Mouse (Mus musculus) myocyte (in vitro differentiated cells): Measurements from ENCODE around the gene Mllt11. TPM values are rescaled to one million over a fixed set of nuclear protein-coding genes. Genes with fewer than 3 reads are reported as not detected.
A peak's percentile ranks its signal among the peaks of the same experiment; 100 is the strongest.

Experiments
- H3K27me3 ChIP-seq: one replicate; pipeline ENCODE4 v1.6.1; 2011; ENCODE audit not compliant: control insufficient read depth, insufficient read depth, insufficient read length
- H3K36me3 ChIP-seq: one replicate; pipeline ENCODE4 v1.6.1; 2011; ENCODE audit not compliant: control insufficient read depth, insufficient read depth
- H3K4me2 ChIP-seq: one replicate; pipeline ENCODE4 v1.6.1; 2011; ENCODE audit warnings: low read depth, control low read depth
- H3K4me3 ChIP-seq: one replicate; pipeline ENCODE4 v1.5.1; 2011; ENCODE audit warnings: mild to moderate bottlenecking, control low read depth, moderate library complexity
- H3K79me2 ChIP-seq: one replicate; pipeline ENCODE4 v1.6.1; 2011; ENCODE audit not compliant: control insufficient read depth, insufficient read depth
- H3ac ChIP-seq: one replicate; pipeline ENCODE4 v1.6.1; 2011; ENCODE audit not compliant: control insufficient read depth, insufficient read length
- CEBPB ChIP-seq: IDR thresholded peaks from 2 replicates; pipeline ENCODE4 v1.6.1; 2011; ENCODE audit warnings: mild to moderate bottlenecking, moderate library complexity; ENCODE audit not compliant: poor library complexity, insufficient read depth, severe bottlenecking
- E2F4 ChIP-seq: IDR thresholded peaks from one replicate; pipeline ENCODE4 v1.6.1; 2011; ENCODE audit warnings: mild to moderate bottlenecking, control low read depth, moderate library complexity; ENCODE audit not compliant: insufficient read depth
- MAX ChIP-seq: IDR thresholded peaks from one replicate; pipeline ENCODE4 v1.6.1; 2011; ENCODE audit warnings: low read depth, mild to moderate bottlenecking, control low read depth
- MYOD1 ChIP-seq, 3 experiments: IDR thresholded peaks; one replicate each; pipeline ENCODE4 v1.6.1; 2011; ENCODE audit warnings: control low read depth in 2 of 3, low read depth in 2 of 3, mild to moderate bottlenecking in 2 of 3, moderate library complexity in 1 of 3; ENCODE audit not compliant: insufficient read length in 2 of 3, control insufficient read depth in 1 of 3
- MYOG ChIP-seq, 3 experiments: IDR thresholded peaks; one replicate each; pipeline ENCODE4 v1.6.1; 2011; ENCODE audit warnings: control low read depth in 2 of 3, low read depth in 2 of 3, mild to moderate bottlenecking in 2 of 3; ENCODE audit not compliant: insufficient read length in 2 of 3, control insufficient read depth in 1 of 3, insufficient read depth in 1 of 3
- POLR2A ChIP-seq: IDR thresholded peaks from one replicate; pipeline ENCODE4 v1.6.1; 2011; ENCODE audit warnings: low read depth, mild to moderate bottlenecking, control low read depth, moderate library complexity; ENCODE audit not compliant: insufficient read length
- POLR2AphosphoS2 ChIP-seq: IDR thresholded peaks from one replicate; pipeline ENCODE4 v1.6.1; 2011; ENCODE audit warnings: low read depth, control low read depth; ENCODE audit not compliant: insufficient read length
- REST ChIP-seq: IDR thresholded peaks from one replicate; pipeline ENCODE4 v1.6.1; 2011; ENCODE audit warnings: mild to moderate bottlenecking, control low read depth, moderate library complexity; ENCODE audit not compliant: insufficient read depth, insufficient read length
- SRF ChIP-seq: IDR thresholded peaks from one replicate; pipeline ENCODE4 v1.6.1; 2011; ENCODE audit warnings: low read depth; ENCODE audit not compliant: control insufficient read depth, insufficient read length
- TCF12 ChIP-seq: IDR thresholded peaks from one replicate; pipeline ENCODE4 v1.6.1; 2011; ENCODE audit warnings: mild to moderate bottlenecking, control low read depth; ENCODE audit not compliant: poor library complexity, insufficient read depth, severe bottlenecking
- TCF3 ChIP-seq: IDR thresholded peaks from one replicate; pipeline ENCODE4 v1.6.1; 2011; ENCODE audit warnings: low read depth, control low read depth; ENCODE audit not compliant: insufficient read length
- USF1 ChIP-seq: IDR thresholded peaks from one replicate; pipeline ENCODE4 v1.6.1; 2011; ENCODE audit warnings: low read depth, mild to moderate bottlenecking, control low read depth, moderate library complexity
- polyA plus RNA-seq: library from polyadenylated mRNA; unstranded; fragments of >200 nt; fragmentation: generic; extraction: Trizol; gene quantifications from one replicate; pipeline ENCODE4 v1.2.1, GENCODE M21; 2012; ENCODE audit warnings: missing spikeins

Mllt11 gene
- polyA plus RNA-seq, 1 experiment = 51.9 TPM

DNA sequence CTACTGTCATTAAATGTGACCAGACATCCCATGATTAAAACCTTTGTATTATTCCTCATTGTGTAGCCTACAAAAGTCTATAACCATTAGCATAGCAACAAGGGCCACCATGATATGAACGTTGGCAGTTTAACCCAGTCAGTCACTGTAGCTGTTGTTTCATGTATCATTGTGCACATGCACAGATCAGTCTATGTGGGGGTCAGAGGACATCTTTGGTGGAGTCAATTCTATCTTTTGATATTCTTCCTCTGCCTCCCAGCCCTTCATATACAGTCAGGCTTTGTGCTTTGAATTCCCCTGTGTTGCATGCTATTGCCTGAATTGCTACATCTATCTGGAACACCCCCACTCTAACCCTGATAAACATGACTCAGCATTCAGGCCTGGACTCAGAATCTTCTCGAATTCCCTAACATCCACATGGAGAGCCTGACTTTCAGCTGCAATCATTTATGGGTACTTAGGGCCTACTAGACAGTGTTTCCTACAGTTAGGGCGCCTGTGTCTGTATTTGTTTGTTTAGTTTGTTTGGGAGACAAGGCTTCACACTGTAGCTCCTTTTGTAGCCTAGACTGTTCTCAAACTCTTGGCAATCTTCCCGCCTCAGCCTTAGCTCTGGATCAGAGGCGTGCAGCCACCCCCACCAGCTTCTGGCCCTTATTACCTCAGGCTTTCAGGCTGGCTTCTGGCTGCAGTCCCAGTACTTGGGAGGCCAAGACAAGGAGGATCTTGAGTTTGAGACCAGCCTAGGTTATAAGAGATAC, 14.7 kb upstream of the Mllt11 start:
- no peaks in the 10 kb centered on the region for H3K27me3 ChIP-seq
- TF ChIP-seq POLR2AphosphoS2 (no peak), POLR2A (no peak), CEBPB (peak; percentile 84), TCF3 (no peak), USF1 (no peak), SRF (no peak), REST (no peak)

DNA sequence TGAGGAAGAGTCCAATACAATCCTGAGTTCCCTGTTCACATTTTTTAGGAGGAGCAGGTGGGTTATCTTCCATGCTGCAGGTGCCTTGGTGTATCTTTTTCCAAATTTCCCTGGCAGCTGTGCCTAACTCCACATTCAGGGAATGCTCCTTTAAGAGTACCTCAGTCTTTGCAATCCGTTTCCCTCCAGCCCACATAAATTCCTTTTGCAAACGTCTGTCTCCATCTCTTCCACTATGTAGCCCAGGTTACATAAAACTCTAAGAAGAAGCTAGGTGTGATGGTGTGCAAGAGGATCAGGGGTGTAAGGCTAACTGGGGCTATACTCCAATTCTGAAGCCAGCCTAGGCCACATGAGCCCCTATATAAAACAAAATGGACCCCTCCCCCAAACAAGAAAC, 11.1 kb upstream of the Mllt11 start:
- Histone ChIP-seq H3ac (no peak overlapping the region), H3K4me3 (no peak overlapping the region), H3K27me3 (no peaks in the 10 kb centered on the region), H3K79me2 (no peaks in the 10 kb centered on the region), H3K4me2 (no peak overlapping the region), H3K36me3 (peaks cover 7% of the 10 kb centered on the region)
- TF ChIP-seq SRF (no peak), POLR2A (no peak), CEBPB (no peak), MYOG (IDR thresholded peaks at IDR 0.05; ENCODE audit: control insufficient read depth in 1 of 3, insufficient read depth in 1 of 3, insufficient read length in 2 of 3, low read depth in 2 of 3) (no peak), E2F4 (no peak), MYOD1 (IDR thresholded peaks at IDR 0.05; ENCODE audit: control insufficient read depth in 1 of 3, insufficient read length in 2 of 3, low read depth in 2 of 3) (no peak), POLR2AphosphoS2 (no peak), TCF3 (no peak), TCF12 (no peak), MAX (no peak), USF1 (no peak), REST (no peak)

More for the DNA sequence above, 14.7 kb upstream of the Mllt11 start:
- Histone ChIP-seq H3K36me3 (peaks cover 5% of the 10 kb centered on the region), H3ac (no peak overlapping the region), H3K4me3 (no peak overlapping the region), H3K79me2 (no peaks in the 10 kb centered on the region), H3K4me2 (no peak overlapping the region)

DNA sequence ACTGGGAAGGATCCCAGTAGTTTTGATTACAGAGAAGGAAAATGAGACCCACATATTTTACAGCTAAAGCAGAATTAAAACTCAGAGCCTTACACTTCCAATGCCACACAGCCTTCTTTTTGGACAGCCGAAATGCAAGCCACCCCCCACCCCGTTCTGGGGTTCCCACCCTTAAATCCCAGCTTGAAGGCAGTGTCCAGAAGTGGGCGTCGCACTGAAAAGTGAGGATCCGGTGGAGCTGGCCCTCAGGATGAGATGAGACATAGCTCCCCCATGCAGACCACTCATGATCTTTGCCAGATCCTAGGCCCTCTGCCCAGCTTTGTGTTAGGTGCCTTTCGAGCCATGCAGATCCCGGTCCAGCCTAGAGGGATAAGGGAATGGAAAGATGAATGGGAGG, 9.5 kb upstream of the Mllt11 start, which contains the start of gene Gm128:
Gene Gm128, minus strand, starts transcription at position 101 of the 400 bp plus-strand sequence.
- Histone ChIP-seq H3K79me2 (no peaks in the 10 kb centered on the region), H3K4me3 (no peak within 1 kb of the TSS), H3K27me3 (no peaks in the 10 kb centered on the region), H3K4me2 (no peak within 1 kb of the TSS), H3ac (no peak within 1 kb of the TSS), H3K36me3 (peaks cover 8% of the 10 kb centered on the region)
- no peak for TF ChIP-seq TCF12

DNA sequence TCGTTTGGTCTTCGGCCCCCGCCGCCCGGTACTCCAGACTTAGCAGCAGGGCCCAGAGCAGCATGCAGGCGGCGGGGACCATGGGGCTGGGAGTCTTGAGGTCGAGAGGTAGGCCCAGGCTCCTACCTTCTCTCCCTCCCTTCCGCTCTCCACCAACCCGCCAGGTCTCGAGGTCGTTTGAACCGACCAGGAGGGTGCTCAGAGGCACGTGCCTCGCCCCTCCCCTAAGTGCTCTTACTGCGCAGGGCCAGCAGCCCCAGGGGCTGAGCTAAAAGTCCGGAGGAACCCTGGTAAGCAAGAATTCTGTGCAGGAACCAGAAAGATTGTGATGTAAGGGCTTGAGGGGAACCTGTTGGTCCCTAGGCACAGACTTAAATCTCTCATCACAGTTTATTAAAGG, 8.9 kb upstream of the Mllt11 start:
- Histone ChIP-seq H3K4me3 (no peak overlapping the region), H3K79me2 (no peaks in the 10 kb centered on the region), H3K27me3 (no peaks in the 10 kb centered on the region), H3K4me2 (no peak overlapping the region), H3K36me3 (peaks cover 14% of the 10 kb centered on the region), H3ac (no peak overlapping the region)
- TF ChIP-seq POLR2AphosphoS2 (no peak), MAX (no peak), POLR2A (no peak), CEBPB (no peak), MYOG (IDR thresholded peaks at IDR 0.05; ENCODE audit: control insufficient read depth in 1 of 3, insufficient read depth in 1 of 3, insufficient read length in 2 of 3, low read depth in 2 of 3) (no peak), USF1 (no peak), TCF12 (no peak), SRF (no peak), TCF3 (no peak)

DNA sequence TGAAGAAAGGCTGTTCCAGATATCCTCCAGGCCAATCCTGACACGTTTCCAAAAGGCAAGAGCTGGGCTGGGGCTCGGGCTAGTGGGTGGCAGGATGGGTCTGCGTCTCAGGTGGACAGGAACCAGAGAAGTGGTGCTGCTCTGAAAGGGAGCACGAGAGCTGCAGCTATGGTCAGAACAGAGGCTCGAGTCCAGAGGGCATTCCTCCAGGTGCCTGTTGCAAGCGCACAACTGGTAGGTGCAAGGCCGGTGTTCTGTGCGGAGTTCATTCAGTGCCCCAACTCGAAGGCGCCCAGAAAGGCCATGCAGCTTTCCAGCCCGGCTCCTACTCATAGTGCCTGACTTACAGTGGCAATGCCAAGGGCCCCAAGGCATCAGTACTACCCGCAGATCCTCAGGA, 8.0 kb upstream of the Mllt11 start:
- H3K27me3 ChIP-seq = no peaks in the 10 kb centered on the region
- H3ac ChIP-seq = no peak overlapping the region
- H3K36me3 ChIP-seq = peaks cover 24% of the 10 kb centered on the region
- peak; percentile 22 for TF ChIP-seq POLR2AphosphoS2
- no peak for TF ChIP-seq REST
- TF ChIP-seq MAX = no peak
- no peak for TF ChIP-seq POLR2A
- no peak for TF ChIP-seq TCF12
- TF ChIP-seq E2F4 = no peak
- H3K4me2 ChIP-seq = no peak overlapping the region
- H3K4me3 ChIP-seq = no peak overlapping the region
- no peaks in the 10 kb centered on the region for H3K79me2 ChIP-seq
